ENCODE assay signal across 8 mouse cellular contexts in genomic region chr7:99988725-99989124, GRCm38 (mm10). TPM values are rescaled to one million over a fixed set of nuclear protein-coding genes. Genes with fewer than 3 reads are reported as not detected.
DNase-seq lines count a peak whose midpoint lies in the region; ATAC-seq and TF ChIP-seq lines count a peak whose summit lies in the region.

No protein-coding gene starts in this region.

- peak; percentile 24 for DNase-seq in MEL-GATA-1-ER (ENCODE audit: extremely low read depth, low read depth)
- peak; percentile 72 for DNase-seq in embryonic facial prominence, embryonic 14.5 days (ENCODE audit: low spot score)
- peak; percentile 72 to 83 for DNase-seq in heart, postnatal 14 days
- DNase-seq in layer of hippocampus, postnatal 10 days (ENCODE audit: low spot score in 2 of 2): peak; percentile 81 to 86
- DNase-seq in right cerebral cortex, postnatal 25 days: peak; percentile 77

- no peak overlapping the region for H3K27ac ChIP-seq in bone marrow, adult 2 months (ENCODE audit: control insufficient read depth, insufficient read depth, low read depth, low read length, poor library complexity)
- H3K27ac ChIP-seq in embryonic facial prominence, embryonic 14.5 days (replicated peaks; ENCODE audit: low read depth, low read length): no peak overlapping the region

- peaks cover 6% of the 10 kb centered on the region; the same call in 1 of the 2 replicates for H3K4me1 ChIP-seq in bone marrow, adult 2 months (ENCODE audit: control insufficient read depth, insufficient read depth, low read length)
- H3K4me1 ChIP-seq in embryonic facial prominence, embryonic 14.5 days (ENCODE audit: control insufficient read depth, insufficient read depth, low read length): no peaks in the 10 kb centered on the region

- no peak for TF ChIP-seq POLR2A in bone marrow, adult 2 months (IDR thresholded peaks at IDR 0.05; ENCODE audit: borderline replicate concordance, control insufficient read depth, low read depth, low read length)

- intact Hi-C loops in heart, postnatal 14 days (cut with DNase I): loop anchor here (5.0 kb wide), 1 partner anchor 119 kb away; no protein-coding TSS in a partner anchor

- peak; percentile 81; the same call in 1 of the 2 replicates for ATAC-seq in embryonic facial prominence, embryonic 14.5 days (ENCODE audit: low read depth)
- peak; percentile 90 for ATAC-seq in megakaryocyte progenitor cell, adult 5-6 weeks (replicated peaks; ENCODE audit: poor library complexity)
- no peak for ATAC-seq in inflammation-experienced regulatory T-cells, adult 6 months

- no peaks in the 10 kb centered on the region for H3K36me3 ChIP-seq in embryonic facial prominence, embryonic 14.5 days (ENCODE audit: control insufficient read depth, insufficient read depth, low read length)

- H3K9ac ChIP-seq in embryonic facial prominence, embryonic 14.5 days (ENCODE audit: low read depth, low read length): no peak overlapping the region

- no peaks in the 10 kb centered on the region for H3K27me3 ChIP-seq in embryonic facial prominence, embryonic 14.5 days (replicated peaks; ENCODE audit: control insufficient read depth, insufficient read depth, low read length)

- 18% methylated on average over 4 of the region's 4 CpGs for WGBS in bone marrow, adult 2 months
- WGBS in embryonic facial prominence, embryonic 14.5 days: 5% methylated on average over 4 of the region's 4 CpGs

- no peak overlapping the region for H3K4me2 ChIP-seq in embryonic facial prominence, embryonic 14.5 days (ENCODE audit: low read depth, low read length)

- H3K4me3 ChIP-seq in bone marrow, adult 2 months (replicated peaks; ENCODE audit: control insufficient read depth, low read depth, low read length): no peak overlapping the region
- no peak overlapping the region for H3K4me3 ChIP-seq in embryonic facial prominence, embryonic 14.5 days (ENCODE audit: low read depth, low read length)

- TF ChIP-seq CTCF in bone marrow, adult 2 months (IDR thresholded peaks at IDR 0.05; ENCODE audit: control insufficient read depth, insufficient read depth, low read length): peak; percentile 80

- no peaks in the 10 kb centered on the region for H3K9me3 ChIP-seq in embryonic facial prominence, embryonic 14.5 days (ENCODE audit: control insufficient read depth, low read length)

RNA-seq across cellular contexts. Expression of gene Rnf169, which starts 8.5 kb away (rescaled TPM):
- polyA plus RNA-seq in bone marrow, adult 2 months (2011; ENCODE audit: insufficient read depth, insufficient read length, low replicate concordance, missing spikeins): 14.8 and 22.3 TPM in 2 replicates
- 5.9 and 6.4 TPM in 2 replicates for polyA plus RNA-seq in embryonic facial prominence, embryonic 14.5 days (2014; fragmentation: Nextera tagmentation; extraction: Ambion mirVana)
- total RNA-seq in heart, postnatal 14 days (2021): 10 to 100 TPM; 14.7 TPM
- total RNA-seq in layer of hippocampus, postnatal 10 days (2021): 10 to 100 TPM; 19.6 to 25.6 TPM
- 11.3 and 13.3 TPM in 2 replicates for total RNA-seq in megakaryocyte progenitor cell, adult 5-6 weeks (2015)
- total RNA-seq in megakaryocyte progenitor cell, adult 5-6 weeks (2017): 14.1 and 18.3 TPM in 2 replicates
- 10 to 100 TPM in 1 of 3 experiments, 1 to 10 TPM in 2; 5.3 to 10.6 (median 8.4) TPM for polyA plus RNA-seq in inflammation-experienced regulatory T-cells, adult 6 months (2017; shearing (Covaris generic))

RNA-seq across cellular contexts. Expression of gene Chrdl2, which starts 17.2 kb away (rescaled TPM):
- polyA plus RNA-seq in bone marrow, adult 2 months (2011; ENCODE audit: insufficient read depth, insufficient read length, low replicate concordance, missing spikeins): not detected in 2 replicates
- polyA plus RNA-seq in embryonic facial prominence, embryonic 14.5 days (2014; fragmentation: Nextera tagmentation; extraction: Ambion mirVana): 1.9 and 2.0 TPM in 2 replicates
- total RNA-seq in heart, postnatal 14 days (2021): not detected
- under 1 TPM; 0.21 to 0.22 TPM for total RNA-seq in layer of hippocampus, postnatal 10 days (2021)
- not detected in 2 replicates for total RNA-seq in megakaryocyte progenitor cell, adult 5-6 weeks (2015)
- total RNA-seq in megakaryocyte progenitor cell, adult 5-6 weeks (2017): not detected in 2 replicates
- not detected for polyA plus RNA-seq in inflammation-experienced regulatory T-cells, adult 6 months (2017; shearing (Covaris generic))

Comparison
In these comparisons a context has a peak if more than half of its experiments do, and no peak if none do; other contexts are left out.
1. DNase-seq: peak in every context shown above with its lines; median percentile 84 in layer of hippocampus, postnatal 10 days; 78 in heart, postnatal 14 days; 77 in right cerebral cortex, postnatal 25 days; 72 in embryonic facial prominence, embryonic 14.5 days; 24 in MEL-GATA-1-ER.